Mouse (Mus musculus): ENCODE results near the gene Nckap5l.

Gene Nckap5l

GRCm38 (mm10) chr15:99457606-99458401 is at the start of gene Nckap5l:
TSS of gene Nckap5l (minus strand) at chr15:99457748.
- peak; percentile 86 for DNase-seq

GRCm38 (mm10) chr15:99505324-99506095 is 48.0 kb upstream of the Nckap5l start:
- no peak for DNase-seq

GRCm38 (mm10) chr15:99503256-99503655 is 45.7 kb upstream of the Nckap5l start:
- DNase-seq = no peak

GRCm38 (mm10) chr15:99502311-99502831 is 44.8 kb upstream of the Nckap5l start:
- peak; percentile 52 for DNase-seq

- peak; percentile 21 for DNase-seq
Measured at GRCm38 (mm10) chr15:99501292-99502260, 44.0 kb upstream of the Nckap5l start.

GRCm38 (mm10) chr15:99500320-99500719 is 42.8 kb upstream of the Nckap5l start:
- DNase-seq = no peak

GRCm38 (mm10) chr15:99499726-99500125 is 42.2 kb upstream of the Nckap5l start:
- no peak for DNase-seq

- peak; percentile 60 for DNase-seq
Measured at GRCm38 (mm10) chr15:99498781-99499180, 41.2 kb upstream of the Nckap5l start.

- no peak for DNase-seq
Measured at GRCm38 (mm10) chr15:99498356-99498755, 40.8 kb upstream of the Nckap5l start.

- peak; percentile 82 for DNase-seq
Measured at GRCm38 (mm10) chr15:99497527-99498242, 40.1 kb upstream of the Nckap5l start.

- peak; percentile 58 for DNase-seq
Measured at GRCm38 (mm10) chr15:99497061-99497460, 39.5 kb upstream of the Nckap5l start.

GRCm38 (mm10) chr15:99484745-99485144 is 27.2 kb upstream of the Nckap5l start:
- DNase-seq = no peak

GRCm38 (mm10) chr15:99475814-99476213 is 18.3 kb upstream of the Nckap5l start:
- no peak for DNase-seq

- DNase-seq = peak; percentile 88
Measured at GRCm38 (mm10) chr15:99474576-99474926, 17.0 kb upstream of the Nckap5l start, which contains the start of gene Bcdin3d. TSS of gene Bcdin3d (minus strand) at chr15:99474730.

GRCm38 (mm10) chr15:99473801-99474575 is 16.4 kb upstream of the Nckap5l start:
- DNase-seq = peak; percentile 60

GRCm38 (mm10) chr15:99472972-99473371 is 15.4 kb upstream of the Nckap5l start:
- no peak for DNase-seq

- no peak for DNase-seq
Measured at GRCm38 (mm10) chr15:99471677-99472063, 14.1 kb upstream of the Nckap5l start.

GRCm38 (mm10) chr15:99470971-99471676 is 13.6 kb upstream of the Nckap5l start:
- DNase-seq = peak; percentile 66

- peak; percentile 27 for DNase-seq
Measured at GRCm38 (mm10) chr15:99470224-99470761, 12.7 kb upstream of the Nckap5l start.

- no peak for DNase-seq
Measured at GRCm38 (mm10) chr15:99469736-99470135, 12.2 kb upstream of the Nckap5l start.

All from kidney, adult 18-20 months (tissue).